Mouse (Mus musculus): Measurements from ENCODE around the gene Bysl. TPM values are rescaled to one million over a fixed set of nuclear protein-coding genes. Genes with fewer than 3 reads are reported as not detected.

Gene Bysl
- total RNA-seq, 2 experiments from 2014 or later, result 12.1 to 13.8 TPM

Other genes with a start within 250 kb of the Bysl start
- gene Mrps10, start 242.6 kb downstream of the Bysl start, total RNA-seq (2021), result 10 to 100 TPM; 31.9 to 33.5 TPM
- under 1 TPM; 0.32 to 0.43 TPM for gene Guca1b, start 226.1 kb downstream of the Bysl start, total RNA-seq (2021)
- gene Guca1a, start 210.9 kb downstream of the Bysl start, total RNA-seq (2021), result under 1 TPM in 1 of 2 experiments, not detected in 1; 0.43 TPM
- under 1 TPM; 0.49 to 0.59 TPM for gene AI661453, start 174.9 kb downstream of the Bysl start, total RNA-seq (2021)
- not detected for gene 1700001C19Rik, start 174.1 kb downstream of the Bysl start, total RNA-seq (2021)
- 10 to 100 TPM in 1 of 2 experiments, 1 to 10 TPM in 1; 9.6 to 10.0 TPM for gene Taf8, start 109.2 kb downstream of the Bysl start, total RNA-seq (2021)
- gene Ccnd3, start 106.4 kb downstream of the Bysl start, total RNA-seq (2021), result 10 to 100 TPM; 31.4 to 44.8 TPM
- gene Med20, start 90 bp upstream of the Bysl start, total RNA-seq (2021), result 10 to 100 TPM; 16.0 to 16.2 TPM
- 1 to 10 TPM; 2.3 to 2.5 TPM for gene Gm20517, start 97 bp upstream of the Bysl start, total RNA-seq (2021)
- 1 to 10 TPM; 2.2 to 2.8 TPM for gene Usp49, start 19.2 kb upstream of the Bysl start, total RNA-seq (2021)
- gene Tomm6, start 76.9 kb upstream of the Bysl start, total RNA-seq (2021), result 100 to 1,000 TPM; 120 to 121 TPM
- 1 to 10 TPM; 3.9 to 4.0 TPM for gene Frs3, start 77.5 kb upstream of the Bysl start, total RNA-seq (2021)
- gene Gm21981, start 83.0 kb upstream of the Bysl start, total RNA-seq (2021), result under 1 TPM; 0.61 to 0.70 TPM
- gene Prickle4, start 83.2 kb upstream of the Bysl start, total RNA-seq (2021), result 1 to 10 TPM; 1.3 to 2.6 TPM
- gene Pgc, start 115.3 kb upstream of the Bysl start, total RNA-seq (2021), result not detected
- 10 to 100 TPM; 65.8 to 67.7 TPM for gene Tfeb, start 125.5 kb upstream of the Bysl start, total RNA-seq (2021)
- gene Mdfi, start 223.2 kb upstream of the Bysl start, total RNA-seq (2021), result 1 to 10 TPM; 1.0 to 1.1 TPM

Measured in gastrocnemius, postnatal 25 days (tissue).